Mouse (Mus musculus) left cerebral cortex, adult 11 months (tissue): ENCODE data around the gene Nav2.

ENCODE experiments used
- DNase-seq: peaks from one replicate; pipeline ENCODE4 v3.0.0; 2022; ENCODE audit warnings: low spot score

The Nav2 gene

GRCm38 (mm10) chr7:48937562-48937961, 29.0 kb downstream of the Nav2 start:
- no peak for DNase-seq

DNA sequence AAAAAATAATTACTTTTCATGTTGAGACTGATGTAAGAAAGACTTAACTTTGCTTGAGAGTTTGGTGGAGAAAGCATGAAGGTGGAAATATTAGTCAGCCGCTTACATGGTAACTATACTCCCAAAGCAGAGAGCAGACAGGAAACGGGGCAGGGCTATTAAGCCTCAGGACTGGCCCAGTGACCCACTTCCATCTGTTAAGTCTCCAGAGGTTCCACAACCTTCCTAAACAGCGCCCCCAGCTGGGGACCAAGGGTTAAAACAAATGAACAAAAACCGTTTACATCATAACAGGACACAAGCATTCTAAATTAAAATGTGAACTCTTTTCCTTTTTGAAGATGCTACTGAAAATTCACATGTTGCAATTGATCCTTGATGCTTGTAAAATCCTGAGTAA, 29.7 kb downstream of the Nav2 start:
- DNase-seq, result no peak

- no peak for DNase-seq
Observed at GRCm38 (mm10) chr7:48948381-48949108, 40.0 kb downstream of the Nav2 start.

DNA sequence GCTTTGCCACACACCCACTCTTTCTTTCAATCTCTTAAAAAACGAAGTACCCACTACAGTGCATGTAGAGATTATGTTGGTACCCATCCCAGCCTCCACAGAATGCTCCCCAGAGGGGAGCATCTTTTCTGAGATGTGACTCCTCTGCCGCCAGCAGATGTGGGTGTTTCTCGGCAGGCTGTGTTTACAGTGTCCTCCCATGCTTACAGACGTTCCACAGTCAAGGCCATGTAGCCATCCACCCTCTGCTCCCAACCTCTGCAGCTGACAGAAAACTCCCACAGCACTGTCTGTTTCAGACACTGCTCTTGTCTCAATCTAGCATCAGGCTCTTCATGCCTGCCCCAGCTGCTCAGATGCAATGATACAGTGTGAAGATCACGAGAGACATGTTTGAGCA, 46.0 kb downstream of the Nav2 start:
- no peak for DNase-seq

GRCm38 (mm10) chr7:48958528-48959315, 50.2 kb downstream of the Nav2 start:
- DNase-seq, result peak; percentile 85

DNA sequence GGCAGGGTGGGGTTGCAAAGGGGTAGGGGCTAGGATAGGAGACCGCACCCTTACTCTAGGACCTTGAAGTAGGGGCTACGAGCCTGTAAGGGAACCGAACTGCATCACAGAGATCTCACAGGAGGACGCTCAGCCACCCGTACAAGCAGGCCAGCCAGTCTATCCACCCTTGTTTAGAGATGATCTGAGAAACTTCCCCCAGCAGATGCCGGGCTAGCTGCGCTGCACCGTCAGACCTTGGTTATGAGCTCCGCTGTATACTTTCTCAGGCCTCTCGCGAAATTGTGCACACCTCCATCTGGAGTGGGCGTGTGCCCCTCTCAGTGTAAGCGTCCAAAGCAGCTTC, 50.8 kb downstream of the Nav2 start:
- no peak for DNase-seq

- DNase-seq, result no peak
Observed at GRCm38 (mm10) chr7:48960152-48960551, 51.6 kb downstream of the Nav2 start.

- DNase-seq, result no peak
Observed at GRCm38 (mm10) chr7:48961501-48961900, 53.0 kb downstream of the Nav2 start.

DNA sequence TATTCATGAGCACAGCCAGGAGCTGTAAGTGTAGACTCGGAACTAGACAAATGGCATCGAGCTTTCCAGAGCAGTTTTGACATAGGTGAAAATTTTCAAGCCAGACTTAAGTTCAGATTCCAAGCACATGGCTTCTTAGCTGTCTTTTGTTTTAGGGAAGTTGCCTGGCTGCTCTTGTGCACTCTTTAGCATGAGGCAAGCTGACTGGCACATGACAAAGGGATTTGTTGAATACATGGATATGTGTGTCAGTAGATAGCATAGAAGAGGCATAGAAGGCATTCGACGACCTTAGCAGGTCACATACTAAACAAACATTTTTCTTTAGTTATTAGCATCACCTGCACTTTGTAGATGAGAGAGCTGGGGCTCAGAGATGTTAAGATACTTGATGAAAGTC, 53.4 kb downstream of the Nav2 start:
- no peak for DNase-seq

- DNase-seq, result no peak
Observed at GRCm38 (mm10) chr7:48963112-48963511, 54.6 kb downstream of the Nav2 start.

DNA sequence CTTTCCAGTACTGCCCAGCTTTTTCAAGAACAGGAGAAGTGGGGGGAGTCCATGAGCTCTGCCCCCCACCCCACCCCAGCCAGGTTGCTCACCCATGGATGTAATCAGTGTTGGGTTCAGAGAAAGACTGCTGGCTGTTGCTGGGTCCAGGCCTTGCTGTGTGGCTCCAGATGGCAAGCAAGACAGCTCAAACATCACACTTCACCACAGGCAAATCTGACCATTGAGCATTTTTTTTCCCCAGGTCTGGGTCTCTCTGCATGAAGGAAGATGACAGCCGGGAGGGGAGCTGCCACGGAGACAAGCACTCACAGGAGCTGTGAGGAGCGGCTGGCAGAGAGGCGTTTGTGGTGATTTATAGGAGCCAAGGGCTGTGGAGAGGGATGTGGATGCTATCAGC, 55.0 kb downstream of the Nav2 start:
- no peak for DNase-seq

DNA sequence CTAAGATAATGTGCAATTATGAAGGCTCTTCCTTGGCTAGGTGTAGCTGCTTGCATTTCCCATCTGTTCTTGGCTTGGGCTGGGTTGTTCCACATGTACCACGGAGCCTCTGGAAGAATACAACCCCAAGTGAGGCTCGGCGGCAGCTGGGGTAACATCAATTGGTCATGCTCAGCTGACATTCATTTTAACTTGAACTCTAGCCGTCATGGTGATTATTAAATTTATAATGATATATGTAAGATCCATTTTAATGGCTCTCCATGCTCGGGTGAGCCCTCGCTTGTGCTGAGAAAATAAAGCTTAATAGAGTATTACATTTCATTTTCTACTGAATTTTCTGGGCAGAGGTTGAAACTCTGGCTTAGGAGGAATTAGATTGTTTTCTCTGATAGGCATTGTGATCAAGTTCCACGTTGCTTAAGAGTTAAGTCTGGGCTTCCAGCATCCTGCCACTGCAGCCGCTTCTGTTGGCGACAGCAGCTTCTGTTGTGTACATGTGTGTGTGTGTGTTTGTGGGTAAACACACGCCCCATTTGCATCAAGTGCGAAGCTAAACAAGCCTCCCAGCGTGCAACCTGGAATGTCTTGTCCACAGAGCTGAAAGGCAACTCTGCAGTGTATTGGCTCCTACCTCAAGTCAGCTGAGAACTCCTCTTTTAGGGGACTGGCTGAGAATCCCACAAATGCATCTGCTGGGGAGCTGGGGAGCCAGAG, 57.4 kb downstream of the Nav2 start:
- no peak for DNase-seq

DNA sequence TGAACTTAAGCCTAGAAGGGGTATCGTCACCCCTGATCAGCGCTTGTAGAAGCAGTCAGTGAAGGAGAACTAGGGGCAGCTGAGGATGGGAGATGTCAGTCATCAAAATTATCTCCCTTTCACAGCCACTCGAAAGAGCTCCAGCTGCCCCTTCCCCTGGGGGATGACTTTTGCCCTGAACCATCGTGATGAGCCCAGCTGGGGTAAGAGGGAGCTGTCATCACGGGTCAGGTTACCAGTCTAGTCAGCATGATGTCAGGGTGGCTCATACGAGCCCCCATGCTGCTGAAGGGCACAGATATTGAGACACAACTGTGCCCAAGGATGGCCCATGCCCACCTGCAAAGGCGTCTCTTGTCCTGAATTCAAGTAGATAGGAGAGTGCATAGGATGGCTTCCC, 72.5 kb downstream of the Nav2 start:
- DNase-seq, result no peak

- DNase-seq, result no peak
Observed at GRCm38 (mm10) chr7:48981814-48982213, 73.3 kb downstream of the Nav2 start.

GRCm38 (mm10) chr7:48982573-48982972, 74.1 kb downstream of the Nav2 start:
- no peak for DNase-seq

GRCm38 (mm10) chr7:48991911-48992552, 83.5 kb downstream of the Nav2 start:
- DNase-seq, result no peak

GRCm38 (mm10) chr7:48995171-48995570, 86.7 kb downstream of the Nav2 start:
- no peak for DNase-seq

- DNase-seq, result no peak
Observed at GRCm38 (mm10) chr7:48995701-48996100, 87.2 kb downstream of the Nav2 start.

GRCm38 (mm10) chr7:48996829-48997228, 88.3 kb downstream of the Nav2 start:
- no peak for DNase-seq

DNA sequence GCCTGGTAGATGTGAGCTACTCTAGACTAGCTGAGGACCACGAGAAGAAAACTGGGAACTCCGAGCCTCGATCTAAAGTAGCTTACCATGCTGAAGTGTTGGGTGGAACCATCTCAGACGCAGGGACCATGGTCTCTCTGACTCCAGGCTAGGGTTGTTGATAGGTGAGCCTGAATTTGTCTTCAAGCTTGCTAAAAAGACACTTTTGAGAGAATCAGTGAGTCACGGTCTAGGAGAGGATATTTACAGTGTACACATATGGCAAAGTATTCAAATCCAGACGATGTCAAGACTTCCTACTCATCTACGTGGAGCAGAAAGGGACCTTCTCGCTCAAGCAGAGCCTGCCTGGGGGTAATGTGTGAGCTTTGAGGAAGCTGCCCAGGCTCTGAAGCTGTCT, 89.6 kb downstream of the Nav2 start:
- no peak for DNase-seq

DNA sequence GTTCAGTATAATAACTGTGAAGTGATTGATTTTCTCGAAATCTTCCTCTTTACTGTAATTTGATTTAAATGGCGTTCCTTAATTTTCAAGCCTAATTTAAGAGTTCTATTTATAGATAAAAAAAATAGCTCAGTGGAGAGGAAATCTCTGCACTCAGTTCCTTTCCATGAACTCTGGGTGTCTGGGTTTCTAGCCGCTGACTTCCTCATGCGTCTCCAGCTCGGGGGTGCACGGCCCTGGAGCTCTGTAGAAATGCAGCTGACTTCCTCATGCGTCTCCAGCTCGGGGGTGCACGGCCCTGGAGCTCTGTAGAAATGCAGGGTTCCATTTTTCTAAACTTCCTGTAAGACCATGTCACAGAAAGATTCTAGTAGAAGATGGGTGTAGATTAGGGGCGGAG, 90.1 kb downstream of the Nav2 start:
- DNase-seq, result no peak

DNA sequence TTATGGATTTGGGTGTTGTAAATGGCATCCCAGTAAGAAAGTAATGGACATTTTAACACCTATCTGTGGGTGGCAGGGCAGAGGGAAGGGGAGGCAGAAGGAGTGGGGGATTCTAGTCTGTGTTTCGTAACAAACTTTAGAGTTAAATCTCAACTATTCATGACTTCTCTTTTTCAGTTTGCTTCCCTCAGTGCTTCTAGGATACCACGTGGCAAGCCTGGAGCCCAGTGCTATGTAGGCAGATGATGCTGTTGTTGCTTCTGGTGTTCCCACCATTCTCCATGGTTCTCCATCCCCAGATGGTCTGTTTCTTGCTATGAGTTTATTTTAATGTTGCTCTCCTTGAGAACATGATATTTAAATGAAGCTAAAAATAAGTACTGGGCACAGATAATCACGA, 92.3 kb downstream of the Nav2 start:
- peak; percentile 47 for DNase-seq

DNA sequence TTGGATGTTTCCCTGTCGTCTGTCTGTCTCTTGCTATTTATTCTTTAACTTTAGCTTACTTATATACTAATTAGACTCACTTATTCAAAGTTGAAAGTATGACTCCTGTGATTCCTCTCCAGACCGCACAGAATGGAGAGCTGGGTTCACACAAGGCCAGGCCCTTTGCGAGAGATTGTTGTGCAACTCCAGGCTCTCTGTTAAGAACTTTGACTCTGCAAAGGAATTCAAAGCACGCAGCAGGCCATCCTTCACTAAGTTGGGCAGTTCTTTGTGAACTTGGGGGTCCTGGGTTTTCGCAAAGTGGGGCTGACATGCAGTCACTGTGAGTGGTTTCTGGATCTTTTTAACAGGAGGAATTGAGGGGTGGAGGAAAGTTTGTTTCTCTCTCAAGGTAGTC, 95.9 kb downstream of the Nav2 start:
- DNase-seq, result no peak
